Mouse (Mus musculus): ENCODE results near the gene Amigo1. TPM values are rescaled to one million over a fixed set of nuclear protein-coding genes. Genes with fewer than 3 reads are reported as not detected.

Amigo1 gene
- total RNA-seq, 2 experiments from 2014 or later, result 55.3 to 57.7 TPM

GRCm38 (mm10) chr3:108241243-108241839, 55.2 kb downstream of the Amigo1 start:
- intact Hi-C loops (cut with DNase I), result no loop called here
- no peak for DNase-seq (ENCODE audit: low spot score in 2 of 2)

Other genes starting within 250 kb of the Amigo1 start
- 1 to 10 TPM; 3.4 to 3.8 TPM for gene Gstm6, start 242.6 kb upstream of the Amigo1 start, total RNA-seq (2021)
- gene Gstm3, start 217.1 kb upstream of the Amigo1 start, total RNA-seq (2021), result not detected
- gene Gstm2, start 199.9 kb upstream of the Amigo1 start, total RNA-seq (2021), result 1 to 10 TPM; 3.3 TPM
- 10 to 100 TPM; 66.2 to 73.0 TPM for gene Gstm1, start 168.4 kb upstream of the Amigo1 start, total RNA-seq (2021)
- gene Gstm4, start 141.4 kb upstream of the Amigo1 start, total RNA-seq (2021), result 10 to 100 TPM; 10.4 to 12.1 TPM
- gene Ampd2, start 99.7 kb upstream of the Amigo1 start, total RNA-seq (2021), result 10 to 100 TPM; 43.3 to 50.8 TPM
- not detected for gene Gnat2, start 93.5 kb upstream of the Amigo1 start, total RNA-seq (2021)
- gene Gnai3, start 40.2 kb upstream of the Amigo1 start, total RNA-seq (2021), result 10 to 100 TPM; 31.1 to 34.1 TPM
- gene Gpr61, start 31.5 kb upstream of the Amigo1 start, total RNA-seq (2021), result 10 to 100 TPM; 19.7 to 21.0 TPM
- gene Cyb561d1, start 14.9 kb downstream of the Amigo1 start, total RNA-seq (2021), result 10 to 100 TPM; 13.7 to 14.7 TPM
- gene Atxn7l2, start 24.6 kb downstream of the Amigo1 start, total RNA-seq (2021), result 10 to 100 TPM; 22.5 to 23.0 TPM
- gene Sypl2, start 40.3 kb downstream of the Amigo1 start, total RNA-seq (2021), result 1 to 10 TPM; 1.1 to 1.3 TPM
- 10 to 100 TPM; 83.4 to 89.6 TPM for gene Psma5, start 70.6 kb downstream of the Amigo1 start, total RNA-seq (2021)
- 100 to 1,000 TPM; 245 to 264 TPM for gene Sort1, start 97.7 kb downstream of the Amigo1 start, total RNA-seq (2021)
- under 1 TPM in 1 of 2 experiments, not detected in 1; 0.55 TPM for gene Mybphl, start 178.6 kb downstream of the Amigo1 start, total RNA-seq (2021)
- 10 to 100 TPM; 14.7 to 15.8 TPM for gene Psrc1, start 197.5 kb downstream of the Amigo1 start, total RNA-seq (2021)
- gene Celsr2, start 229.2 kb downstream of the Amigo1 start, total RNA-seq (2021), result 100 to 1,000 TPM; 182 to 194 TPM

Data from left cerebral cortex, postnatal 14 days (tissue).